Mouse (Mus musculus): Measurements from ENCODE around the gene Ctsz.

Gene Ctsz

DNA sequence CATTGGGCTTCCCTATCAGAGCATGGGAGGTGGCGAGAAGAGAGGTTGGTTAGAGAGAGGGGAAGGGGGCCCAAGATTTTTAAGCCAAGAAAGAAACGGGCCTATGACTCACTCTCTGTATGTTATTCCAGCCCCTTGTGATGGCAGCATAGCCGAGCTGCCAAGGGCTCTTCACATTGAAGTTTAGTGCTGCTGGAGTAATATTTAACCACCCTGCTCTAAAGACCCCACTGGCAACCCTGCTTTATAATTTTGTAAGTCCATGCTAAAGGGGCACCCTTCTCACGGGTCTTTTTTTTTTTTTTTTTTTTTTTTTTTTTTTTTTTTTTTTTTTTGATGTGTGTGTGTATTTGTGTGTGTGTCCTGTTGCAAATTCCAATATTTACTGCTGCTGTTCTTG, 3.1 kb upstream of the Ctsz start:
- no peak for DNase-seq (ENCODE audit: extremely low read depth, low read depth)

DNA sequence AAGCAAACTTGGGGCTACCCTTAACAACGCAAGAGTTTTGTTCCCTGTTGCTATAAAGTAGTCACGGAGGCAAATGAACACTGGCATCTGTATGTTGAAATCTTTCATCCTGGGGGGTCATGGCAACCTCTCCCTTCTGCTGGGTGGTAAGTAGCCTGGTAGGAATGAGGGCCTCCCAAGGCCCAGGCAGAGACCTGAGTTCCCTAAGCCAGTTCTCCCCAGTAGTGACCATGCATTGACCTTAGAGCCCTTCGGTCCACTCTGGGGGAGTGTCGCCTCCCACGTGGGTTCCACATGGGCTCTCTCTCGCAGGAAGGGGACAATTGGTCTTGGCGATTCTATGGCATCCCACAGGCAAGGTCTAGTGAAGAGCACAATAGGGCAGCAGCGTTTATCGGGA, 1.1 kb upstream of the Ctsz start:
- DNase-seq (ENCODE audit: extremely low read depth, low read depth), result no peak

DNA sequence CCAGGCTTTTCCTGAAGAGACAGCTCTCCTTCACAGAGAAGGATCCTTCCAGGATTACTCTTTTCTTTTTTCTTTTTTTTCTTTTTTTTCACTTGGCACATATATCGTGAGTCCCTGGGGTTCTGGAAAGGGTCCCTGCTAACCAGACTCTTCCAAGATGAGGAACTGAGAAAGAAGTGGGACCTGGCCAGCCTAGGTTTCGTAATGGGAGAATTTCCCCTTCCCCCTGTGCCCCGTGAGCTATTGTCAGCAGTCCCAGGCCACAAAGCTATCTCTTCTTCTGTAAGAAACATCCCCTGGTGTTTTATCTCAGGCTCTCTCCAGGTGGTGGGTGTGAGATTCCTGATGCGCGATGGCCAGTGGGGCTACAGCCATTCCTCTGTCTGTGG, 605 bp upstream of the Ctsz start:
- no peak for DNase-seq (ENCODE audit: extremely low read depth, low read depth)

DNA sequence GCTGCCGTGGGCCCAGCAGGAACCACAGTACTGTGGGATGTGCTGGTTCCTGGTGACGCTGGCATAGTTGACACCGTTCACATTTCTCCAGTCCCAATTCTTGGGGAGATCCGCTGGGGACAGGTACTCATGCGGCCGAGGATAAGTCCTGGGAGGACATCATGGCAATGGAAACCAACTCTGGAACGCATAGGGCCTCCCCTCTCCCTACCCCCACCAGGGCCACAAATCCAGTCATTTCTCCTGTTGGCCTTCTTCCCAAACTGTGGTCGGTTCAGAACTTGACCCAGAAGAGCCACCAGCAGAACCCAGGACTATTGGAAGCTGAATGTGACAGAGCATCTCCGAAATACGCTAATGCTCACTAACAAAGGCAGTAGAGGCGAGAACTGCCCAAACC, 658 bp downstream of the Ctsz start:
- DNase-seq (ENCODE audit: extremely low read depth, low read depth), result no peak

DNA sequence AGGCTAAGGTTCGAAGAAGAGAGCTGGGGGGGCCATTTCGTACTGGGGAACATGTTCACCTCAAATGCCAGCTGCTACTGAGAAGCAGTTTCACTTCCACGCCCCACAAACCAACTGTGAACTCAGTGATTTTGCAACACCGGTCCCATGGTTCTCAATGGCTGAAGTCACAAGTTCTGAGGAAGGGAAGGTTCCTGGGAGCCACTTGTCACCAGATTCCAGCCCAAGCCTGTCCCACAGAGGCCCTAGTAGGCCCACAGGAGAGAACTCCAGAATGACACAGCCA, 1.2 kb downstream of the Ctsz start:
- DNase-seq (ENCODE audit: extremely low read depth, low read depth), result no peak

DNA sequence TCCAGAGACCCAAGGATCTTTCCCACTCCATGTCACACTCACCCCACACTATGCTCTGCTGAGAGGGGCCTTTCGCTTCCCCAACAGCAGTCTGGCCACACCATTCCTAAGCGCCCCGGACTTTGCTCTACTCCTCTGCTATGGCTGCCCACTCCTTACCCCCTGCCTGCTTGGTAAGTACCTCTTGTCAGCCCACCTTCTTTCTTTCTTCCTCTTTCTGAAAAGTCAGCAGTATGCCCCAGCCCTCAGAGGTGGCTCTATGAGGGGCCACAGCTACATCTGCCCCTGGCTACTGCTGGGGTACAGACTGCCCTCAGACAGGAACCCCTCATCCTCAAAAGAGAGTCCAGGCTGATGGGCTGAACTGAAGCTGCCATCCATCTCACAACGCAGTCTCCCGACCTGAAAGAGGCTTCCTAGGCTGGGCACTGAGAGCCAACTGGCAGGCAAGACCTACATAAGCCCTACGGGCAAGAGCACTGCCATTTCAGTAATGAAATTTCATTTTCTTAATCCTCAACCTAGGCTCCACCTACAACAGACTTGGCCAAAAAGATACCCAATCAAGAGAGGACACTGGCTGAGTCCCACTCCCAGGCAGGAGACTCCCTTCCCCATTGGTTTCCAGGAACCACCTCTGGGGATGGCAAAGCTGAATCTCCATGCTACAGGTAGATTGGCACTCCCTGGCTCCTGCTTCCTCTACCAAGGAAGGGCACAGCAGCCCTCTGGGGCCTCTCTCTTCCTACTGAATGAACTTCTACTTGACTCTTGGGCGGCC, 1.7 kb downstream of the Ctsz start:
- peak; percentile 54 for DNase-seq (ENCODE audit: extremely low read depth, low read depth)

DNA sequence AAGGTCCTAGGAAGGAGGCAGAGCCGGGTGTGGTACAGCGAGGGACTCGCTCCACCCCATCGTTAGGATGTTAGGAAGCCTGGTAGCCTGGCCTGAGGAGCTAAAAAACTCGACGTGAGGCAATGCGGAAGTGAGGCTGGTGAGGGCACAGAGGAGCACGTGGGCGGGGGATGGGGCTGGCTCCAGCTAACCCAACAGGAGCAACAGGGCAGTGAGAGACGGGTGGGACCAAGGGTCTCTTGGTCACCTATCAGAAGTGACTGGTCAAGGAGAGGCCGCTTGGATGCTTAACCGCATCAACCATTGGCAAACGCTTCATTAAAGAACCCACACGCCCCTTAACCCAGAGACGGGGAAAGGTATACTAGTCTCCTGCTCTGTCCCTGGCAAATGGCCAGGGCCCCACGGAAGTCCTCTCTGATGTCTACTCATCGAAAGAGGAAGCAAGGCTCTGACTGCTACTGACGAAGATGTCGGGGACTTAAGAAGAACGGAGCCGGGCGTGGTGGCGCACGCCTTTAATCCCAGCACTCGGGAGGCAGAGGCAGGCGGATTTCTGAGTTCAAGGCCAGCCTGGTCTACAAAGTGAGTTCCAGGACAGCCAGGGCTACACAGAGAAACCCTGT, 2.6 kb downstream of the Ctsz start:
- peak; percentile 88 for DNase-seq (ENCODE audit: extremely low read depth, low read depth)

DNA sequence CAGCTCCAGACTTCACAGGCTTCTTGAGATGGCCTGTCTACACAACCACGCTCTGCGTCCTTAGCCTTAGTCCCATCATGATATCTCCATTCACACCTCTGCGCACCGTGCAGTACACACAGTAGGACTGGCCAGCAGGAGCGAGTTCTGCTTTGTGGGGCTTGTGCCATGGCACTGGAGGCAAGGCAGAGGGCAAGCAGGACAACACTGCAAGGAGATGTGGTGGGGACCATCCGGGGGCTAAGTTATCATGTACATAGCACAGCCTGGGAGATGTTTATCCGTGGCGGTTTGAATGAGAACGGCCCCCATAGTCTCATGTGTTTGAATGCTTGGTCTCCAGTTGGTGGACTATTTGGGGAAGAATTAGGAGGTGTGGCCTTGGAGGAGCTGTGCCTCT, 3.9 kb downstream of the Ctsz start:
- no peak for DNase-seq (ENCODE audit: extremely low read depth, low read depth)

DNA sequence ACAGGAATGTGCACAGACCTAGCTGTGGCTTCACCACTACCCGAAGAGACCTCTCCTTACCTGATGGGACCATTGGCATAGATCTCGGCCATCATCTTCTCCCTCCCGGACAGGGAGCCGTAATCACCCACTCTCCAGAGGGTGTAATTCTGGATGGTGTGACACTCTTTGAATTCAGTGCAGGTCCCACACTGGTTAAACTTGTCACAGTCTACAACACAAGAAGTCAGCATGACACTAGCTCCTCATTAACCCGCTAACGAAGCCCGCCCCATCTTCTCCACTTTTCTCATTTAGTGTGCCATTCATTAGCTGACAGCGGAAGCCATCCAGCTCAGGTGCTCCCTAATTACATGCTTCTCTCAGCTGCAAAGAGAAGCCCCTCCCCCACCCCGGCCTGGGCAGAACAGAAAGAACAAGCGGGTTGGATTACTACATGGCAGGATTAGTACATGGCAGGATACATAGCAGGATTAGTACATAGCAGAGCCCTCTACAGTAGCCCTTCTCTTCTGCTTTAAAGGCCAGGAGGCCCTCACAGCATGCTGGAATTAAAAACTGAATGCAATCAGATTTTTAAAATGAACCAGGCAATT, 9.7 kb downstream of the Ctsz start:
- no peak for DNase-seq (ENCODE audit: extremely low read depth, low read depth)

DNA sequence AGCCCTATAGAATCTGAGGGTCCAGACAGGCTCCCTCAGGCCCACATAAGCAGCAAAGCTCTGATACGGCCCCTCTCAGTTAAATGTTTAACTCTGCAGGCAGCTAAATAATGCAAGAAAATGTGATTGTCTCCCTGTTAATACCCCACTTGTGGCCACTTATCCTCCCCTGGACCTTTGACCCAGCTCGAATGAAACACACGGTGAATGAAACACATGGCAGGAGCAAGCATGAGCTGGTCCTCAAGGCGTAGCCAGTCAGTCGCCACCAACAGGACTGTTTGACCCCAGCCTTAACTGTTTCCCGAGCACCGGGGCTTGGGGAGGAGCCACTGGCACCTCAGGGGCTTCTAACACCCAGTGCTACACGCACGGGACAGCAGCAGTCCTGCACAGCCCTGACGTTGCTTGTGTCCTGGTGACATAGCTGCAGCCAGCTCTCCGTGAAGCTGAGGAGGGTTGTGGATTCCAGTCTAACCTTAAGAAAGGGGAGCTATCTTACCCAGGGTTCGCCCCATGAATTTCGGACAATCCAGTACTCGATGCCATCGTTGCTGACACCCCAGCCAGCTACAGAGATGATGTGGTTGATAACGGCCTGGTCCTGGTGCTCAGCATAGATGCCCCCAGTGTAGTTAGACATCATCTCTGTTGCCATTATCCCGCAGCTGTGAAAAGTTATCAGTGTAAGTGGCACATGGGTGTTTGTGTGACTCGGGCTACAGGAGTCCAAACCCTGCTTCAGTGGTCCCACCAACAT, 10.6 kb downstream of the Ctsz start:
- no peak for DNase-seq (ENCODE audit: extremely low read depth, low read depth)

DNA sequence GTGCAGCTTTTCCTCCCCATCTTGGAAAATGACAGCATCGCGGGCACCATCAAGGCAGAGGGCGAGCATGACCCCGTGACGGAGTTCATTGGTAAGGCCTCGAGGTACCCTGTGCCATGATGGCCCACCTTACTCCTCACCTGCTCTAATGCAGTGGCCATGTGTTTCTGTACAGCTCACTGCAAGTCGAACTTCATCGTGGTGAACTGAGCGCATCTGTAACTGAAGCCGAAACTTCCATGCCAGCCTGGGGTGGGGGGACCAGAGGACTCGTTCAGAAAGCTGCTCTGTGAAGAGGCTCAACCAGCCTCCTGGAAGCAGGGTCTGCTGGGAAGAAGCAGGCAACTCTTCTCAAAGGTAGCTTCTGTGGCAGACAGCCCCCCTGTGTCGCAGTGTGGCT, 12.0 kb downstream of the Ctsz start:
- no peak for DNase-seq (ENCODE audit: extremely low read depth, low read depth)

DNA sequence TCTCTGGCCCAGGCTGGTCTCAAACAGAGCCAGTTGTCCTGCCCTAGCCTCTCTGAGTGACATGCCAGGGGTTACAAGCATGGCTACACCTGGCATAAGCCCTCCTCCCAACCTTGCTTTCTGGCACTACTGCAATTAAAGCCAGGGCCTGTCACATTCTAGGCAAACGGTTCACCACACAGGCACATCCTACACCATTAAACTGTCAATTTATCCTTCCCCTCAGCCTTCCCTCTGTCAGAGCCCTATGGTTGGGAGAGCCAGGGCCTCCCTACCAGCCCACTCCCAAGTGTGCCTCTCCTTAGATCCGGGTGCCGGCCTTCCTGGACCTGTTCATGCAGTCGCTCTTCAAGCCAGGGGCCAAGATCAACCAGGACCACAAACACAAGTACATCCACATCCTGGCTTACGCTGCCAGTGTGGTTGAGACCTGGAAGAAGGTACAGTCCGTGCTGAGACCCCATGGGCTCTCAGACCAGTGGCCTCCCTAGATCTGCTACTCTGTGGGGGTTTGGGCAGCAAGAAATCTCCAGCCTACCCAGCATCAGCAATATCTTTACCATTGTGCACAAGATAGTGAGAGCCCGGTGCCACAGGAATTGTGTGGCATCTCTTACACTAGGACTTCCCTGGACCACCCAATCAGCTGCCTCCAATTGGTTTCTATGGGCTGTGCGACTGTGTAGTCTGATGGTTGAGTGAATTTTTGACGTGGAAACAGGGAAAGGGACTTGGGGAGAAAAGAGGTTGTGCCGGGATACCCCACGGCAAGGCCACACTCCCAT, 14.3 kb downstream of the Ctsz start:
- no peak for DNase-seq (ENCODE audit: extremely low read depth, low read depth)

DNA sequence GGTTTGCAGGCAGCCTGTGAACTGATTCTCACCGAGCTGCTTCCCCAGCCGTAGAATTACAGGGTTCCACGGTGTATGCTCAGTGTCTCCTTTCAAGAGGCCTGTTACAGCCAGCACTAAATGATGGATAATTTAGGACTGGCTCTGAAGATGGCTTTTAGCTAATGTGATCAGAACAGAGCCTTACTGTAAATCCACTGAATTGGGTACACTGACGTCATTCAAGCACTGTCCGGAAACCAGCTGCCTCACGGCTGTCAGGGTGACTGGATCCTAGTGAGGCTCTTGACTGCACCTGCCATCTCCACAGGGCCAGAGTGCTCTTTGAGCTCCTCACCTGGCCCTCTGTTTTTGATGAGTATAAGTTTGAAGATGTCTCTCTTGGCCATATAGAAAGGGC, 17.7 kb downstream of the Ctsz start:
- no peak for DNase-seq (ENCODE audit: extremely low read depth, low read depth)

DNA sequence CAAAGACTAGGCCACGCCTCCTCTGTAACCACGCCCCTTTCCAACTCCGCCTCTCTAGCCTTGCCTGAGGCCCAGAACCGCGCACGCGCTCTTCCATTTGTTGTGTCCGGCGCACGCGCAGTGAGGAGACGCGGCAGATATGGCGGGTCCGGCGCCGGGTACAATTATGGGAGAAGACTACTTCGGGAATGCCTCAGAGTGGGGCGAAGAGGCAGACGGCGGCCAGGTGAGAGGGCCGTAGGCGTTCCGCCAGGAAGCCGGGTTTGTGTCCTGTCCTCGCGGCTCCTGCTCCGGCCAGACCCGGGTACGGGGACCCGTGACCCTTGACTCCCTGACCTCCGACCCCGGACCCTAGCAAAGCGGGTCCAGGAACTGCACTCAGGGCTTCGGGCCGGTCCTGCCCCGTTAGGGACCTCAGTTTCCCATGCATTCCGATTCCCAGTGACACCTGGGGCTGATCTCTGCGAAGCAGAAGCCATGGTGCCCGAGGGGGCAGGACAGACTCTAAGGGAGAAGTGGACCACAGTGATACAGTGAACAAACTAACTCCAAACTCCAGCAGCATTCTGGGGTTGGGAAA, 23.0 kb downstream of the Ctsz start, which contains the start of gene Nelfcd:
TSS of gene Nelfcd (plus strand) at position 74 of the 580 bp plus-strand sequence.
- peak; percentile 78 for DNase-seq (ENCODE audit: extremely low read depth, low read depth)

DNA sequence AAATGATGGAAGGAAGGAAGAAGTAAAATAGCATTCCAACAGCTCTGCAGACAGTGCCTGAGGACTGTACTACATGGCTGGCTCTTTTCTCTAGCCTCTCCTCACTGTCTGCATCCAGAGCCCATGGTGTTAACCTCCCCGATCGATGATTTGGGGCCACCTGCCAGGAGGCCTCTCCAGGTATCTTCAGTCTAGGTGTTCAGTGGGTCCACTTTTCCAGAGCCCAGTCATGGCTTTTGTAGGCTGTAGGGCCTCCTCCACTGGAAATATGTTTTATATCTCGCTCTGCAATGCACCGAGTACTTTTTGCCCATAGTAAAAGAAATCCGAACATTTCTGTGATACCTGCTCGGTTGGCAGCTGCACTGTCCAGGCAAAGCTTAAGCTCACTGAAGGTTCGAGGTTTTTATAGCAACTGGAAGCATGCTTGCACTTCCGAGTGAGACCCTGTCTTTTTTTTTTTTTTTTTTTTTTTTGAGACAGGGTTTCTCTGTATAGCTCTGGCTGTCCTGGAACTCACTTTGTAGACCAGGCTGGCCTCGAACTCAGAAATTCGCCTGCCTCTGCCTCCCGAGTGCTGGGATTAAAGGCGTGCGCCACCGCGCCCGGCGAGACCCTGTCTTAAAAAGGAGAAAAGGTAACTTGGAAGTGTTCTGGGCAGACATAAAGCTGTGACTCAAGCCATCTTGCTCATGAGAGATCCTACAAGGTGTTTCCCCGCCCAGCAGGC, 23.7 kb downstream of the Ctsz start:
- no peak for DNase-seq (ENCODE audit: extremely low read depth, low read depth)

DNA sequence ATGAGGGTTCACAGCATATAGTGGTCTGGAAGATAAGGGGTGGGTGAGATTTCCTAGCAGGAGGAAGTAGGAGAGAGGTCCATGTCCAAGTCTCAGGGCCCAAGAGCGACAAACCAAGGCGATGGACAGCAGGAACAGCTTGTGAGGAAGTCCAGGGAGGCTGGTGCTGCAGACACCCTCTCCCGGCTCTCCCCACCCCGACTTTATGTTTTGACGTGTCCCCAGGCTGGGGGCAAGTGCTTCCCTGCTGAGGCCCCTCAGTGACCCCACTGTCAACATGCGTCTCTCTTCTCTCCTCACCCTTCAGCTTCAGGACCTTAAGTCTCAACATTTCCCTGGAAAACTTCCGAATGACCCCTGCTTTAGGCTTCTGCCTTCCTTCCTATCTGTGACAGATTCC, 25.7 kb downstream of the Ctsz start:
- no peak for DNase-seq (ENCODE audit: extremely low read depth, low read depth)

DNA sequence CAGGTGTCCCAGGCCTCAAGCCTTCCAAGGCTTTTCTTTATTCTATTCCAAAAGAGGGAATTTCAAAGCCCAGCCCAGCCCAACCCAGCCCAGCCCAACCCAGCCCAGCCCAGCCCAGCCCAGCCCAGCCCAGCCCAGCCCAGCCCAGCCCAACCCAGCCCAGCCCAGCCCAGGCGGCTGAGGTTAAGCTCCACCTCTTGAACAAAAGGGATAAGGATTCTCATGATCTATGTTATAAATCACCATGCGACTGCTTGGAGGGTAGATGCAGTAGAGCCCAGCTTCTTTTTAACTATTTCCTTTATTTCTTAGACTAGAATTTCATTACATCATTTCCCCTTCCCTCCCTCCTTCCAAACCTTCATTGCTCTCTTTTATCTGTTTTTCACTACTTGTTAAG, 28.6 kb downstream of the Ctsz start:
- DNase-seq (ENCODE audit: extremely low read depth, low read depth), result peak; percentile 14

DNA sequence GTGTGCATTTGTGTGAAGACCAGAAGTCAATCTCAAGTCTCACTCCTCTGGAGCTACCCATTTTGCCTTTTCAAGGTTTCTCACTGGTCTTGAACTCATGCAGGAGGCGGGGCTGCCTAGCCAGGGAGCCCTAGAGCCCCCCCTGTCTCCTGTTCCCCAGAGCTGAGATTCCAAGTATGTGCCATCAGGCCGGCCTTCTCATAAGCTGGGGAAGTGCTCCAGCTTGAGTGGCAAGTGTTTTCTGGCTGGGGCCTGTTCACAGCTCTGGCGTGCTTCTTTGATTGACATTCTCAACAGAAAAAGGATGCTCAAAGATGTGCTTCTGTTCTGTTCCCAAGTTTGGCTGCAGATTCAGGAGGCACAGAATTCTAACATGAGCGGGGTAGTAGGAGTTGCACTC, 38.4 kb downstream of the Ctsz start:
- DNase-seq (ENCODE audit: extremely low read depth, low read depth), result no peak

DNA sequence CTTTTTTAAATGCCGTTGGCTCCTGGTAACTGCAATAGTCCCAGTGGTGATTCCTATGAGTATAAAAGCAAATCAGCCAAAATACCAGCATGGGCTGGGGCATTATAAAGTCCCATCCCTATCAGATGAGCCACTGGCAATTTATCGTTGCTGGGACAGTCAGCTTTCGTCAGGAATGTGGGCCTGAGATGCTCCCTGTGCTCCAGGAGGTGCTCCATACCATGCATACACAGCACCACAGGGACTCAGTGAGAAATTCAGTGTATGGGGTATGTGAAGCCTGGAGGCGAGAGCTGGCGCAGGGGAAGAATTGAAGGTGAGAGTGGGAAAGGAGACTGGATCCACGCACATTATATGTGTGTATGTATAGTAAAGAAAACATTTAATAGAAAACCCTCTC, 41.0 kb downstream of the Ctsz start:
- no peak for DNase-seq (ENCODE audit: extremely low read depth, low read depth)

DNA sequence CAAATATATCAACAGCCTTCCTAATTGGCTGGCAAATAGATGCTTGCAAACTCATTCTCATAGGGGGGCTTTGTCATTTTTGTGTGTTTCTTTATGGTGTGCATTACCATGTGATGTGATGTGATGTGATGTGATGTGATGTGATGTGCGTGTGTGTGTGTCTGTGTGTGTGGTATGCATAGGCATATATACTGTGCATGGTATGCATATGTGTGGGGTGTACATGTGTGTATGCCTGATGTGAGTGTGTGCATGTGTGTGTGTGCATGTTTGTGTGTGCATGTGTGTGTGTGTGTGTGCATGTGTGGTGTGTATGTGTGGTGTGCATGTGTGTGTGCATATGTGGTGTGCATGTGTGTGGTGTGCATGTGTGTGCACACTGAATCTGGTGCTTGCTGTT, 41.8 kb downstream of the Ctsz start:
- DNase-seq (ENCODE audit: extremely low read depth, low read depth), result no peak

DNA sequence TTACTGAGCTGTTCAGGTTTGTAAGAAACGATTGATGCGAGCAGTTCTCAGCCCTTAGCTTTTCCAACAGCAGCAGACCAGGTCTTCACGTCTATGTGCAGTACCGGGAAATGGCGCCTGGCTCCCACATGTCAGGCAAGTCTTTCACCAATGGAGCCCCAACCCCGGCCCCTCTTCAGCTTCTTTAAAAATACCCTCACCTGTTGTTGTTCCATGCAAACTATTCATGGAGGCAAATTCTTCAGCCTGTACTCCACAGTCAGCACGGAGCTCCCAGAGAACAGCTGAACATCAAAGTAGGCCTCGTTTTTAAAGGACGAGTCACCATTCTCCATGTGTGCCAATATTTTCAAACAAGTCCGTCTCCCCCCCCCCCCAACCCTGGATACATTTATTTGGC, 42.2 kb downstream of the Ctsz start:
- DNase-seq (ENCODE audit: extremely low read depth, low read depth), result no peak
